In the genomic region with DNA sequence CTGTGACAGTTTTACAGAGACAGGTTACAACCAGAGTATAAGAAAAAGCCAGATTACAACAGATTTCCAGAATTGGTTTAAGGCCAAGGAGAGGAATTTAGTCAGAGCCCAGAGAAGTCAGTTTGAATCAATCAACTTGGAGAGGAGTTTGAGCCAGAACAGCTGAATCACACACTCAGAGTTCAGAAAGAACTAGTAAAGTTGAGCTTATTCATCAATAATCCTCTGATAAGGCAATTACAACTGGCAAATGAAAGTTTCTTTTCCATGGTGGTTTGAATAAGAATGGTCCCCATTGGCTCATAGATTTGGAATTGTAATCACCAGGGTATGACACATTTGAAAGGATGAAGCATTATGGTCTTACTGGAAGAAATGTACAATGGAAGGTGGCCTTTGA, we compare ENCODE assay signal across 28 mouse cellular contexts.
"Had no signal": no experiment of that assay in that cellular context is flagged by ENCODE, and none has a peak within 500 bp of the region (broad histone marks: within the 10 kb centered on the region; RNA-seq: fewer than 3 reads in every experiment).

No protein-coding gene starts in this region.

- H3K9me3 ChIP-seq: embryonic facial prominence, embryonic 10.5 days; embryonic facial prominence, embryonic 12.5 days; embryonic facial prominence, embryonic 13.5 days; embryonic facial prominence, embryonic 15.5 days; forebrain, embryonic 10.5 days; forebrain, embryonic 12.5 days; forebrain, embryonic 13.5 days; forebrain, embryonic 15.5 days; heart, embryonic 10.5 days had no signal

- H3K4me3 ChIP-seq: embryonic facial prominence, embryonic 10.5 days; embryonic facial prominence, embryonic 12.5 days; embryonic facial prominence, embryonic 13.5 days; embryonic facial prominence, embryonic 15.5 days; erythroblast, embryonic 14.5 days; forebrain, embryonic 10.5 days; forebrain, embryonic 12.5 days; forebrain, embryonic 13.5 days; forebrain, embryonic 15.5 days; gastrocnemius, adult 2 months; heart, adult 2 months; heart, embryonic 10.5 days had no signal

- H3K27me3 ChIP-seq: embryonic facial prominence, embryonic 12.5 days; embryonic facial prominence, embryonic 13.5 days; embryonic facial prominence, embryonic 15.5 days; forebrain, embryonic 12.5 days; forebrain, embryonic 13.5 days; forebrain, embryonic 15.5 days had no signal

- ATAC-seq: forebrain, embryonic 13.5 days; forebrain, embryonic 14.5 days; forebrain, embryonic 15.5 days; forebrain, embryonic 16.5 days; forebrain, postnatal 0 days had no signal

- H3K9ac ChIP-seq: embryonic facial prominence, embryonic 12.5 days; embryonic facial prominence, embryonic 13.5 days; embryonic facial prominence, embryonic 15.5 days; forebrain, embryonic 12.5 days; forebrain, embryonic 13.5 days; forebrain, embryonic 15.5 days; forebrain, postnatal 0 days had no signal

- H3K27ac ChIP-seq: embryonic facial prominence, embryonic 10.5 days; embryonic facial prominence, embryonic 12.5 days; embryonic facial prominence, embryonic 13.5 days; embryonic facial prominence, embryonic 15.5 days; forebrain, embryonic 10.5 days; forebrain, embryonic 12.5 days; forebrain, embryonic 13.5 days; forebrain, embryonic 15.5 days; gastrocnemius, adult 2 months; heart, adult 2 months; heart, embryonic 10.5 days had no signal

- H3K36me3 ChIP-seq: embryonic facial prominence, embryonic 10.5 days; embryonic facial prominence, embryonic 12.5 days; embryonic facial prominence, embryonic 13.5 days; embryonic facial prominence, embryonic 15.5 days; forebrain, embryonic 10.5 days; forebrain, embryonic 12.5 days; forebrain, embryonic 15.5 days; heart, embryonic 10.5 days had no signal

- DNase-seq: cerebellum, adult 9-10 months; cerebellum, adult 9-11 months; cerebellum, postnatal 10 days; cerebellum, postnatal 14 days; cerebellum, postnatal 25 days; cerebellum, postnatal 36 days; embryo, embryonic 11 days; forebrain, postnatal 0 days; gastrocnemius, adult 2 months; gastrocnemius, postnatal 10 days; gastrocnemius, postnatal 14 days; gastrocnemius, postnatal 25 days; gastrocnemius, postnatal 36 days; heart, adult 11 months; heart, adult 18-20 months; heart, adult 2 months had no signal

- H3K4me1 ChIP-seq: embryonic facial prominence, embryonic 10.5 days; embryonic facial prominence, embryonic 12.5 days; embryonic facial prominence, embryonic 13.5 days; embryonic facial prominence, embryonic 15.5 days; forebrain, embryonic 10.5 days; forebrain, embryonic 12.5 days; heart, embryonic 10.5 days had no signal

- H3K4me2 ChIP-seq: embryonic facial prominence, embryonic 12.5 days; embryonic facial prominence, embryonic 13.5 days; embryonic facial prominence, embryonic 15.5 days; forebrain, embryonic 12.5 days; forebrain, embryonic 13.5 days; forebrain, embryonic 15.5 days had no signal
